Mouse (Mus musculus) skeletal muscle tissue, postnatal 0 days (tissue): ENCODE results near the gene Ikbip. TPM values are rescaled to one million over a fixed set of nuclear protein-coding genes. Genes with fewer than 3 reads are reported as not detected.

ENCODE experiments used
- polyA plus RNA-seq: library from polyadenylated mRNA; unstranded; fragments of >200 nt; fragmentation: Nextera tagmentation; extraction: Ambion mirVana; gene quantifications from 2 replicates; pipeline ENCODE4 v1.2.1, GENCODE M21; 2015

Gene Ikbip
- polyA plus RNA-seq = 41.5 and 51.5 TPM in 2 replicates

GRCm38 (mm10) chr10:91082550-91083392, at the start of gene Ikbip, which contains the start of gene Apaf1:
Gene Ikbip (plus strand): TSS chr10:91082940.
Gene Apaf1 (minus strand): TSS chr10:91082770.

DNA sequence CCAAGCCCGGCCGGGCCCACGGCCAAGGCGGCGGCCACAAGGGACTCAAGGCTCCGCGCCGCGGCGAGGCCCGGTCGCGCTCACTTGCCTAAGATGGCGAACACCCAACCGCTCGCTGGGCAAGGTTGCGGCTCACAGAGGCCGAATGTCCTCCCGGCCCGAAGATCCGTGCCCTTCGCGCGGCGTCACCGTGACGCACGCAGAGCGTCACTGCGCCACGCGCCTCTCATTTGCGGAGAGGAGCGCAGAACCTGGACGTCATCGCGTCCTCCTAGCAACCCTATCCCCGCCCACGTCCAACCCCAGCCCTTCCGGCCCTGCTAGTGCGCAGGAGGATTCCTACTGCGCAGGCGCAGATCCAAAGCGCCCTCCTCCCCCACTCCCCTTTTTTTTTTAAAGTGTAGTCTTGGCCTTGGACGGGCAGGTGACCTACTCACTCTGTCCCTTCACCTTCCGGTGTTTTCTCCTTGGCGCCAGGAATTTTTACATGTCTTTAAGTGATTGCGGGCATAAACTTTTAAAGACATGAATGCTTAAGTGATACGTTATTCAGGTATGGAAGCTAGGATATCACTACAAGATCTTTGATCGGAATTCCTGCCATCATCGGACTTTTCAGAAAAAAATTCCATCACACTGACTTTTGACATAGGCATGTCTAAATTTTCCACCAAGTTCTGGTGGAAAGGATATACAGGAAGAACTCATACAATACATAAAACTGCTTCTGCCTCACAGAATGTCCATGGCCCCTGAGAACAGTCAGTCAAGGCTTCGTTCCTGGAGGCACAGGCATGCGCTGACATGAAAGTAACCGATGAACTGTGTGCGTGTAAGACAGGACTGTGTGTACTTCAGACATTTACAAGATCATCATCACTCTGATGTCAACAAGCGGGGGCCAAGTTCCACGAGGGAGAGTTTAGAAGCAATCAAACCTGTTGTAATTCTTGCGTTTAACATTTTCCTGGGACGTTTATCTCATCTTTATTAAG, 41.4 kb downstream of the Ikbip start, which contains the start of gene Slc25a3:
Gene Slc25a3 (minus strand): TSS at position 232 of the 995 bp plus-strand sequence.

Other genes starting within 250 kb of the Ikbip start
- 9.3 and 10.9 TPM in 2 replicates for gene Apaf1, start 170 bp upstream of the Ikbip start, polyA plus RNA-seq
- 877 and 1,038 TPM in 2 replicates for gene Slc25a3, start 41.1 kb downstream of the Ikbip start, polyA plus RNA-seq
- 84.9 and 88.1 TPM in 2 replicates for gene Tmpo, start 98.4 kb downstream of the Ikbip start, polyA plus RNA-seq